Mouse (Mus musculus): Measurements from ENCODE around the gene Mavs.

DNA sequence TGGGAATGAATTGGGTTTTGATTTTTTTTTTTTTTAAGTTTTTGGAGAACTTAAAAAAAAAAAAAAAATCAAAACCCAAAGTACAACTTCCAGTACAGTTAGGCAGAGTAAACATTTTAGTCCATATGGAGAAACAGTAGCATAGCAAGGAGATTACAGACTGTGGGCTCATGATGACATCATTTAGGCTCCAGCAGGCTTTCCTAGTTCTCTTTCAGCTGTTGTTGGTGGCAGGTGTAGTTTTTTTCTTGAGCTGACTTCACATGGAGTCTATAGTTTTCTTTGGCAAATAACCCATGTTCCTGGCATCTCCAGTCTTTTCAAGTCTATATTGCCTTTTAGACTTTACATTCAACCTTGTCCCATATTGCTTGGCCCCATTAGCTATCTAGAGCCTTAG lies 56.8 kb downstream of the Mavs start:
- TF ChIP-seq CTCF (IDR thresholded peaks at IDR 0.05; ENCODE audit: extremely low read depth, insufficient read depth, insufficient read length, insufficient replicate concordance) (no peak), POLR2A (IDR thresholded peaks at IDR 0.05; ENCODE audit: low read depth, low read length) (no peak)
